Mouse (Mus musculus) liver, embryonic 14.5 days (tissue): ENCODE measurements around the gene St8sia1.

ENCODE experiments used
- CTCF ChIP-seq: IDR thresholded peaks from 2 replicates; pipeline ENCODE4 v1.5.1; 2016; ENCODE audit warnings: antibody characterized with exemption, low read depth, control low read depth
- EP300 ChIP-seq: IDR thresholded peaks from 2 replicates; pipeline ENCODE4 v1.6.1; 2016; ENCODE audit warnings: antibody characterized with exemption, low read depth

DNA sequence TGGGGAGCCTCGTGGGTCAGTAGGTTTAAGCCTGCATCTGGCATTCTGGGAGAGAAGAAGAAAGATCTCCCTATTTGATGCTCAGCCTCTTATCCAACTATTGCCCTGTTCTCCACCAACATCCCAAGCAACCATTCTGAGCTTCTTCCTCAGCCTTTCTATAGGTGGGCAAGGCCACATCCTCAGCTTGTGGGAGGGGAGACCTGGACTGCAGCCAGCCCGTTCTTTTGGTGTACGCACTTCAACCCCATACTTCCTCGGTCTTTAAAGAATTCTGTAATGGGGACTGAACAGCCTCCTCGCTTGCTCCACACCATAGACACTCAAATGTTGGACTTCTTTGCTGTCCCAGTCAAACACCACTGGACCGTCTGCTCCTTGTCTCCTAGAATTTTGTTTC lies 31.7 kb downstream of the St8sia1 start:
- no peak for TF ChIP-seq EP300
- TF ChIP-seq CTCF: no peak
